Mouse (Mus musculus) spleen, adult 2 months (tissue): ENCODE measurements around the gene Tmem161b.

Source experiments
- CTCF ChIP-seq: fragments of 200-500 bp; IDR thresholded peaks from 2 replicates; pipeline ENCODE4 v1.5.1; 2011; ENCODE audit warnings: mild to moderate bottlenecking, inconsistent platforms; ENCODE audit not compliant: insufficient read depth, insufficient read length, insufficient replicate concordance; ENCODE audit errors: extremely low read depth
- POLR2A ChIP-seq: fragments of 200-500 bp; IDR thresholded peaks from 2 replicates; pipeline ENCODE4 v1.6.1; 2011; ENCODE audit warnings: low read depth, low read length, inconsistent platforms

DNA sequence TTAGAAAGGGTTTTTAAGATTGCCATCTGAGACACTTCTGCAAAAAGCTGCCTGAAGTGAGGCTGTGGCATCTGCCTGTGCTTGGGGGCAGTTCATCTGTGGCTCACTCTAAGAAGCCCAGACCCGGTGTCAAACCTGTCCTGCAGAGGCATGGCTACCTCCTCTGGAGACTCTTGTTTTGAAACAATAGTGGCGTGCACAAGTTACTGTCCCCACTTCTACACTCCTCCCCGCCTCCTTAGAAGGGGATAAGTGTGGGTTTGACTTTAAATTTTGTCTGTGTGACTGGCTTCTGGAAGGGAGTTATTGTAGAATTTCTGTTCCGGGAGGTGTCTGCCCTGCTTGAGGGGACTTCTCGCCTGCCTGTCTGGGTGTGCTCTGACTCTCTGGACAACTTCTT lies 121.2 kb downstream of the Tmem161b start:
- TF ChIP-seq CTCF (no peak), POLR2A (no peak)
